Mouse (Mus musculus) heart, embryonic 12.5 days (tissue): Measurements from ENCODE around the gene Tm4sf20. TPM values are rescaled to one million over a fixed set of nuclear protein-coding genes. Genes with fewer than 3 reads are reported as not detected.
A peak's percentile ranks its signal among the peaks of the same experiment; 100 is the strongest.

Source experiments
- ATAC-seq: fragments of 200-750 bp; cut with Nextera tagmentation; 2 replicates; pipeline ENCODE4 v1.8.0; 2017; ENCODE audit warnings: moderate TSS enrichment, moderate library complexity; ENCODE audit not compliant: insufficient number of reproducible peaks, low FRiP score
- H3K27ac ChIP-seq: fragments of 300-500 bp; sonication (generic); 2 replicates; pipeline ENCODE4 v1.5.1; 2016; ENCODE audit warnings: mild to moderate bottlenecking, moderate library complexity; ENCODE audit not compliant: poor library complexity, severe bottlenecking
- H3K27me3 ChIP-seq: fragments of 300-500 bp; sonication (generic); replicated peaks from 2 replicates; pipeline ENCODE4 v1.6.1; 2016; ENCODE audit warnings: mild to moderate bottlenecking, moderate library complexity
- H3K36me3 ChIP-seq: fragments of 300-500 bp; sonication (generic); 2 replicates; pipeline ENCODE4 v1.6.1; 2016; ENCODE audit warnings: mild to moderate bottlenecking, moderate library complexity
- H3K4me1 ChIP-seq: fragments of 300-500 bp; sonication (generic); replicated peaks from 2 replicates; pipeline ENCODE4 v1.6.1; 2016; ENCODE audit warnings: mild to moderate bottlenecking
- H3K4me2 ChIP-seq: fragments of 300-500 bp; sonication (generic); 2 replicates; pipeline ENCODE4 v1.6.1; 2016; ENCODE audit warnings: mild to moderate bottlenecking, moderate library complexity
- H3K4me3 ChIP-seq: fragments of 300-500 bp; sonication (generic); 2 replicates; pipeline ENCODE4 v1.5.1; 2016; ENCODE audit warnings: mild to moderate bottlenecking
- H3K9ac ChIP-seq: fragments of 300-500 bp; sonication (generic); 2 replicates; pipeline ENCODE4 v1.6.1; 2016; ENCODE audit warnings: mild to moderate bottlenecking, moderate library complexity
- H3K9me3 ChIP-seq: fragments of 300-500 bp; sonication (generic); replicated peaks from 2 replicates; pipeline ENCODE4 v1.6.1; 2016; ENCODE audit warnings: mild to moderate bottlenecking, moderate library complexity
- WGBS: fragments of 180-500 bp; shearing (Covaris S2); methylation state at CpG from one replicate; pipeline ENCODE4 v1.1.7; 2016; 5-methylcytosine and 5-hydroxymethylcytosine counted together
- polyA plus RNA-seq: library from polyadenylated mRNA; unstranded; fragments of >200 nt; fragmentation: Nextera tagmentation; extraction: Ambion mirVana; gene quantifications from 2 replicates; pipeline ENCODE4 v1.2.1, GENCODE M21; 2016

The Tm4sf20 gene
- polyA plus RNA-seq, 1 experiment from 2014 or later, result not detected

- H3K9ac ChIP-seq, result no peak overlapping the region
- H3K36me3 ChIP-seq, result no peaks in the 10 kb centered on the region
- H3K4me2 ChIP-seq, result no peak overlapping the region
- no peak overlapping the region for H3K27ac ChIP-seq
- H3K27me3 ChIP-seq, result no peaks in the 10 kb centered on the region
- 0 out of 2 replicates have a peak, but pooled peaks have one; percentile 56 for ATAC-seq
- H3K4me1 ChIP-seq, result peaks cover 10% of the 10 kb centered on the region
- no peaks in the 10 kb centered on the region for H3K9me3 ChIP-seq
- WGBS, result 88% methylated on average over 4 of the region's 4 CpGs
- H3K4me3 ChIP-seq, result no peak overlapping the region
Observed at GRCm38 (mm10) chr1:82797088-82797487, 28.8 kb upstream of the Tm4sf20 start.

GRCm38 (mm10) chr1:82795702-82796443, 27.6 kb upstream of the Tm4sf20 start:
- 37% methylated on average over 18 of the region's 18 CpGs for WGBS
- peaks cover 10% of the 10 kb centered on the region; the same call in 1 of the 2 replicates for H3K4me1 ChIP-seq
- no peaks in the 10 kb centered on the region for H3K36me3 ChIP-seq
- ATAC-seq, result peak; percentile 27; the same call in 1 of the 2 replicates
- H3K4me3 ChIP-seq, result no peak overlapping the region
- peak overlapping the region; percentile 36 for H3K27ac ChIP-seq
- H3K9me3 ChIP-seq, result no peaks in the 10 kb centered on the region
- H3K4me2 ChIP-seq, result no peak overlapping the region
- H3K27me3 ChIP-seq, result no peaks in the 10 kb centered on the region
- H3K9ac ChIP-seq, result no peak overlapping the region

GRCm38 (mm10) chr1:82795211-82795610, 26.9 kb upstream of the Tm4sf20 start:
- H3K27ac ChIP-seq, result no peak overlapping the region
- WGBS, result 70% methylated on average over 2 of the region's 2 CpGs
- H3K9me3 ChIP-seq, result no peaks in the 10 kb centered on the region
- no peaks in the 10 kb centered on the region for H3K36me3 ChIP-seq
- H3K27me3 ChIP-seq, result no peaks in the 10 kb centered on the region
- peaks cover 10% of the 10 kb centered on the region; the same call in 1 of the 2 replicates for H3K4me1 ChIP-seq
- ATAC-seq, result 0 out of 2 replicates have a peak, but pooled peaks have one; percentile 23
- H3K4me2 ChIP-seq, result no peak overlapping the region
- no peak overlapping the region for H3K9ac ChIP-seq
- H3K4me3 ChIP-seq, result no peak overlapping the region

GRCm38 (mm10) chr1:82793986-82794385, 25.7 kb upstream of the Tm4sf20 start:
- Histone ChIP-seq H3K4me3 (no peak overlapping the region), H3K27ac (no peak overlapping the region), H3K4me2 (no peak overlapping the region), H3K9me3 (no peaks in the 10 kb centered on the region), H3K4me1 (peaks cover 10% of the 10 kb centered on the region; the same call in 1 of the 2 replicates), H3K27me3 (no peaks in the 10 kb centered on the region), H3K36me3 (no peaks in the 10 kb centered on the region), H3K9ac (no peak overlapping the region)
- WGBS, result 56% methylated on average over 4 of the region's 4 CpGs
- ATAC-seq, result no peak

- Histone ChIP-seq H3K4me2 (no peak overlapping the region), H3K27me3 (no peaks in the 10 kb centered on the region), H3K4me1 (peaks cover 12% of the 10 kb centered on the region), H3K9ac (no peak overlapping the region), H3K36me3 (no peaks in the 10 kb centered on the region), H3K9me3 (no peaks in the 10 kb centered on the region), H3K27ac (no peak overlapping the region), H3K4me3 (no peak overlapping the region)
- whole genome bisulfite sequencing, result 89% methylated on average over 3 of the region's 3 CpGs
- ATAC-seq, result no peak
Observed at GRCm38 (mm10) chr1:82793110-82793509, 24.8 kb upstream of the Tm4sf20 start.

GRCm38 (mm10) chr1:82792238-82792637, 24.0 kb upstream of the Tm4sf20 start:
- 89% methylated on average over 6 of the region's 6 CpGs for WGBS

GRCm38 (mm10) chr1:82791105-82791504, 22.8 kb upstream of the Tm4sf20 start:
- no peak overlapping the region for H3K4me2 ChIP-seq
- H3K27me3 ChIP-seq, result no peaks in the 10 kb centered on the region
- no peak overlapping the region for H3K27ac ChIP-seq
- no peak for ATAC-seq
- 65% methylated on average over 11 of the region's 11 CpGs for WGBS
- peaks cover 18% of the 10 kb centered on the region for H3K4me1 ChIP-seq
- no peak overlapping the region for H3K4me3 ChIP-seq
- H3K9ac ChIP-seq, result no peak overlapping the region
- no peaks in the 10 kb centered on the region for H3K9me3 ChIP-seq
- no peaks in the 10 kb centered on the region for H3K36me3 ChIP-seq

More at GRCm38 (mm10) chr1:82792238-82792637, 24.0 kb upstream of the Tm4sf20 start:
- Histone ChIP-seq H3K4me2 (no peak overlapping the region), H3K27ac (no peak overlapping the region), H3K9ac (no peak overlapping the region), H3K4me3 (no peak overlapping the region), H3K4me1 (peaks cover 20% of the 10 kb centered on the region), H3K9me3 (no peaks in the 10 kb centered on the region), H3K27me3 (no peaks in the 10 kb centered on the region), H3K36me3 (no peaks in the 10 kb centered on the region)
- ATAC-seq, result no peak

GRCm38 (mm10) chr1:82788070-82788469, 19.8 kb upstream of the Tm4sf20 start:
- H3K9me3 ChIP-seq, result no peaks in the 10 kb centered on the region

GRCm38 (mm10) chr1:82787414-82787813, 19.2 kb upstream of the Tm4sf20 start:
- H3K36me3 ChIP-seq, result no peaks in the 10 kb centered on the region
- H3K9ac ChIP-seq, result no peak overlapping the region
- peaks cover 9% of the 10 kb centered on the region; the same call in 1 of the 2 replicates for H3K4me1 ChIP-seq
- H3K4me3 ChIP-seq, result no peak overlapping the region
- 0% methylated on average over 2 of the region's 2 CpGs for WGBS
- no peaks in the 10 kb centered on the region for H3K9me3 ChIP-seq
- no peak overlapping the region for H3K4me2 ChIP-seq
- no peaks in the 10 kb centered on the region for H3K27me3 ChIP-seq
- no peak overlapping the region for H3K27ac ChIP-seq
- ATAC-seq, result peak; percentile 79

More at GRCm38 (mm10) chr1:82788070-82788469, 19.8 kb upstream of the Tm4sf20 start:
- no peak overlapping the region for H3K9ac ChIP-seq
- WGBS, result 60% methylated on average over 7 of the region's 7 CpGs
- no peaks in the 10 kb centered on the region for H3K27me3 ChIP-seq
- H3K36me3 ChIP-seq, result no peaks in the 10 kb centered on the region
- peaks cover 9% of the 10 kb centered on the region; the same call in 1 of the 2 replicates for H3K4me1 ChIP-seq
- H3K4me3 ChIP-seq, result no peak overlapping the region
- H3K27ac ChIP-seq, result no peak overlapping the region
- no peak overlapping the region for H3K4me2 ChIP-seq
- ATAC-seq, result no peak

- Histone ChIP-seq H3K4me3 (no peak overlapping the region), H3K36me3 (no peaks in the 10 kb centered on the region), H3K4me2 (no peak overlapping the region), H3K27me3 (no peaks in the 10 kb centered on the region), H3K9me3 (no peaks in the 10 kb centered on the region), H3K27ac (no peak overlapping the region), H3K9ac (no peak overlapping the region), H3K4me1 (peaks cover 9% of the 10 kb centered on the region; the same call in 1 of the 2 replicates)
- no peak for ATAC-seq
- WGBS, result 68% methylated on average over 6 of the region's 6 CpGs
Observed at GRCm38 (mm10) chr1:82785546-82785945, 17.3 kb upstream of the Tm4sf20 start.

- no peak overlapping the region for H3K4me3 ChIP-seq
- ATAC-seq, result no peak
- H3K27ac ChIP-seq, result no peak overlapping the region
- no peak overlapping the region for H3K9ac ChIP-seq
- H3K9me3 ChIP-seq, result no peaks in the 10 kb centered on the region
- H3K27me3 ChIP-seq, result no peaks in the 10 kb centered on the region
- peaks cover 9% of the 10 kb centered on the region; the same call in 1 of the 2 replicates for H3K4me1 ChIP-seq
- no peaks in the 10 kb centered on the region for H3K36me3 ChIP-seq
- no peak overlapping the region for H3K4me2 ChIP-seq
- WGBS, result 68% methylated on average over 3 of the region's 3 CpGs
Observed at GRCm38 (mm10) chr1:82783559-82783958, 15.3 kb upstream of the Tm4sf20 start.
